Comparison of ENCODE assay signal across 16 mouse cellular contexts in genomic region chr1:105257199-105257598, GRCm38 (mm10).
"Had no signal": no experiment of that assay in that cellular context is flagged by ENCODE, and none has a peak within 500 bp of the region (broad histone marks: within the 10 kb centered on the region; RNA-seq: fewer than 3 reads in every experiment).

No protein-coding gene starts in this region.

- H3K4me1 ChIP-seq: limb, embryonic 12.5 days; liver, embryonic 13.5 days; lung, embryonic 15.5 days; midbrain, embryonic 15.5 days; neural tube, embryonic 12.5 days had no signal

- H3K4me3 ChIP-seq: layer of hippocampus, adult 2 months; limb, embryonic 12.5 days; liver, embryonic 13.5 days; lung, embryonic 15.5 days; midbrain, embryonic 15.5 days; neural tube, embryonic 12.5 days had no signal

- H3K27ac ChIP-seq: kidney, postnatal 0 days; layer of hippocampus, adult 2 months; limb, embryonic 12.5 days; liver, embryonic 13.5 days; lung, embryonic 15.5 days; macrophage; midbrain, embryonic 15.5 days; neural tube, embryonic 12.5 days had no signal

- DNase-seq: kidney, adult 8-10 months; kidney, postnatal 4 days; liver; liver, embryonic 13.5 days; liver, postnatal 0 days; lung, postnatal 14 days; right cerebral cortex, postnatal 14 days; thymus, adult 18-20 months; thymus, postnatal 14 days had no signal

- ATAC-seq: liver, postnatal 0 days; midbrain, embryonic 15.5 days had no signal

- H3K27me3 ChIP-seq: limb, embryonic 12.5 days; liver, embryonic 13.5 days; lung, embryonic 15.5 days; midbrain, embryonic 15.5 days; neural tube, embryonic 12.5 days had no signal

- H3K9me3 ChIP-seq: limb, embryonic 12.5 days; liver, embryonic 13.5 days; lung, embryonic 15.5 days; midbrain, embryonic 15.5 days; neural tube, embryonic 12.5 days had no signal

- H3K4me2 ChIP-seq: limb, embryonic 12.5 days; liver, embryonic 13.5 days; lung, embryonic 15.5 days; midbrain, embryonic 15.5 days; neural tube, embryonic 12.5 days had no signal

- H3K9ac ChIP-seq: limb, embryonic 12.5 days; liver, embryonic 13.5 days; liver, postnatal 0 days; lung, embryonic 15.5 days; midbrain, embryonic 15.5 days; neural tube, embryonic 12.5 days had no signal

- H3K36me3 ChIP-seq: limb, embryonic 12.5 days; liver, embryonic 13.5 days; lung, embryonic 15.5 days; midbrain, embryonic 15.5 days; neural tube, embryonic 12.5 days had no signal
